Mouse (Mus musculus): ENCODE measurements around the gene Aldh1l1.

- TF ChIP-seq CTCF (IDR thresholded peaks at IDR 0.05; ENCODE audit: borderline replicate concordance, insufficient read depth, low read length) = no peak
- TF ChIP-seq POLR2A (IDR thresholded peaks at IDR 0.05; ENCODE audit: low read depth, low read length) = no peak
Measured at GRCm38 (mm10) chr6:90635611-90636010, 149.4 kb downstream of the Aldh1l1 start.
